Mouse (Mus musculus) stomach, embryonic 15.5 days (tissue): ENCODE data around the gene Slc2a8. TPM values are rescaled to one million over a fixed set of nuclear protein-coding genes. Genes with fewer than 3 reads are reported as not detected.

Experiments
- ATAC-seq: fragments of 200-750 bp; cut with Nextera tagmentation; 2 replicates; pipeline ENCODE4 v1.8.0; 2017; ENCODE audit warnings: low read depth, moderate number of reproducible peaks, moderate TSS enrichment; ENCODE audit not compliant: insufficient read depth, low FRiP score
- H3K27ac ChIP-seq: fragments of 300-500 bp; sonication (generic); 2 replicates; pipeline ENCODE4 v1.5.1; 2015; ENCODE audit warnings: mild to moderate bottlenecking, inconsistent platforms
- H3K27me3 ChIP-seq: fragments of 300-500 bp; sonication (generic); replicated peaks from 2 replicates; pipeline ENCODE4 v1.6.1; 2015; ENCODE audit warnings: inconsistent platforms
- H3K36me3 ChIP-seq: fragments of 300-500 bp; sonication (generic); 2 replicates; pipeline ENCODE4 v1.6.1; 2015; ENCODE audit warnings: inconsistent platforms
- H3K4me1 ChIP-seq: fragments of 300-500 bp; sonication (generic); 2 replicates; pipeline ENCODE4 v1.6.1; 2015; ENCODE audit warnings: inconsistent platforms
- H3K4me2 ChIP-seq: fragments of 300-500 bp; sonication (generic); 2 replicates; pipeline ENCODE4 v1.6.1; 2015; ENCODE audit warnings: mild to moderate bottlenecking, inconsistent platforms
- H3K4me3 ChIP-seq: fragments of 300-500 bp; sonication (generic); replicated peaks from 2 replicates; pipeline ENCODE4 v1.5.1; 2015; ENCODE audit warnings: inconsistent platforms
- H3K9ac ChIP-seq: fragments of 300-500 bp; sonication (generic); 2 replicates; pipeline ENCODE4 v1.6.1; 2015; ENCODE audit warnings: inconsistent platforms
- H3K9me3 ChIP-seq: fragments of 300-500 bp; sonication (generic); 2 replicates; pipeline ENCODE4 v1.6.1; 2016; ENCODE audit warnings: inconsistent platforms
- WGBS: fragments of 180-500 bp; shearing (Covaris S2); methylation state at CpG from one replicate; pipeline ENCODE4 v1.1.7; 2015; 5-methylcytosine and 5-hydroxymethylcytosine counted together
- polyA plus RNA-seq: library from polyadenylated mRNA; unstranded; fragments of >200 nt; fragmentation: Nextera tagmentation; extraction: Ambion mirVana; gene quantifications from 2 replicates; pipeline ENCODE4 v1.2.1, GENCODE M21; 2015

The Slc2a8 gene
- polyA plus RNA-seq, 1 experiment from 2014 or later = 18.2 TPM

GRCm38 (mm10) chr2:32926330-32927075 is 55.4 kb downstream of the Slc2a8 start:
- peaks cover 30% of the 10 kb centered on the region for H3K36me3 ChIP-seq
- no peak for ATAC-seq
- H3K27ac ChIP-seq = no peak overlapping the region

GRCm38 (mm10) chr2:32924306-32924844 is 57.5 kb downstream of the Slc2a8 start:
- Histone ChIP-seq H3K4me3 (no peak overlapping the region), H3K27me3 (no peaks in the 10 kb centered on the region), H3K27ac (no peak overlapping the region), H3K4me1 (peaks cover 14% of the 10 kb centered on the region; the same call in 1 of the 2 replicates), H3K9me3 (no peaks in the 10 kb centered on the region), H3K9ac (no peak overlapping the region), H3K4me2 (no peak overlapping the region), H3K36me3 (peaks cover 49% of the 10 kb centered on the region)
- WGBS = 76% methylated on average over 10 of the region's 10 CpGs
- no peak for ATAC-seq

More at GRCm38 (mm10) chr2:32926330-32927075, 55.4 kb downstream of the Slc2a8 start:
- H3K4me1 ChIP-seq = peaks cover 14% of the 10 kb centered on the region; the same call in 1 of the 2 replicates
- no peak overlapping the region for H3K9ac ChIP-seq
- 81% methylated on average over 12 of the region's 12 CpGs for whole genome bisulfite sequencing
- no peak overlapping the region for H3K4me3 ChIP-seq
- H3K9me3 ChIP-seq = no peaks in the 10 kb centered on the region
- H3K4me2 ChIP-seq = no peak overlapping the region
- no peaks in the 10 kb centered on the region for H3K27me3 ChIP-seq

DNA sequence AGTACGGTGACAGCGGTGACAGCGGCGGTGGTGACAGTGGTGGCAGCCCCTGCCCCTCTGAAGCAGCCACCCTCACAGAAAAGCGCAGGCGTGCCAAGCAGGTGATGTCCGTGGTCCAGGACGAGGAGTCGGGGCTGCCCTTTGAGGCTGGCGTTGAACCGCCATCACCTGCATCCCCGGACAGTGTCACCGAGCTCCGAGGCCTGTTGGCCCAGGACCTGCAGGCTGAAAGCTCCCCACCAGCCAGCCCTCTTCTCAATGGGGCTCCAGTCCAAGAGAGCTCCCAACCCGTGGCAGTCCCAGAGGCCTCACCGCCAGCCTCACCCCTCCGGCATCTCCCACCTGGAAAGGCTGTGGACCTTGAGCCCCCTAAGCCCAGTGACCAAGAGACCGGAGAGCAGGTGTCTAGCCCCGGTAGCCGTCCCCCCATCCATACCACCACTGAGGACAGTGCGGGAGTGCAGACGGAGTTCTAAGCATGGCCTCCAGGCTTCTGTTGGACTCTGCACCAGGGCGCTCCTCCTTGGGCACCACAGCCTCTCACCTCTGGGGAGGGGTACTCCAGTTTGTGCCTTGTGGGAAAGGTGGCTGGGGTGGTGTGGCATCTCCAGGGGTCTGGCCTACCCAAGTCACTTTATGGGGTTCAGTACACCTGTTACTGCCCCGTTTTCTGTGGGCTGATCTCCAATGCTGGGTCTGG is 58.2 kb downstream of the Slc2a8 start:
- WGBS = 93% methylated on average over 24 of the region's 24 CpGs
- no peak overlapping the region for H3K9ac ChIP-seq
- no peaks in the 10 kb centered on the region for H3K9me3 ChIP-seq
- H3K4me1 ChIP-seq = peaks cover 14% of the 10 kb centered on the region; the same call in 1 of the 2 replicates
- no peak overlapping the region for H3K4me3 ChIP-seq
- no peak for ATAC-seq
- no peak overlapping the region for H3K27ac ChIP-seq
- H3K4me2 ChIP-seq = no peak overlapping the region
- no peaks in the 10 kb centered on the region for H3K27me3 ChIP-seq
- H3K36me3 ChIP-seq = peaks cover 56% of the 10 kb centered on the region

Other genes starting within 250 kb of the Slc2a8 start
- gene 6330409D20Rik, start 241.1 kb downstream of the Slc2a8 start, polyA plus RNA-seq = 0.27 and 0.45 TPM in 2 replicates
- gene Tor2a, start 224.8 kb downstream of the Slc2a8 start, polyA plus RNA-seq = 63.8 and 68.5 TPM in 2 replicates
- gene Ttc16, start 206.4 kb downstream of the Slc2a8 start, polyA plus RNA-seq = 0.23 and 0.41 TPM in 2 replicates
- gene Ptrh1, start 206.3 kb downstream of the Slc2a8 start, polyA plus RNA-seq = 4.4 TPM in 2 replicates
- 0.62 and 1.1 TPM in 2 replicates for gene Cfap157, start 197.7 kb downstream of the Slc2a8 start, polyA plus RNA-seq
- gene Stxbp1, start 134.8 kb downstream of the Slc2a8 start, polyA plus RNA-seq = 20.0 and 21.4 TPM in 2 replicates
- 67.1 and 73.6 TPM in 2 replicates for gene Fam129b, start 106.0 kb downstream of the Slc2a8 start, polyA plus RNA-seq
- 152 and 172 TPM in 2 replicates for gene Rpl12, start 20.5 kb downstream of the Slc2a8 start, polyA plus RNA-seq
- gene Lrsam1, start 20.5 kb downstream of the Slc2a8 start, polyA plus RNA-seq = 8.8 and 10.1 TPM in 2 replicates
- 14.0 and 14.4 TPM in 2 replicates for gene Garnl3, start 149.6 kb upstream of the Slc2a8 start, polyA plus RNA-seq
- 44.8 and 45.2 TPM in 2 replicates for gene Angptl2, start 234.0 kb upstream of the Slc2a8 start, polyA plus RNA-seq